Mouse (Mus musculus): ENCODE measurements around the gene Ccnd3. TPM values are rescaled to one million over a fixed set of nuclear protein-coding genes. Genes with fewer than 3 reads are reported as not detected.
"Not testable (repeated sequence)": the region's sequence is repeated elsewhere in the genome, so short reads cannot be mapped to it uniquely, and the experiment has no call there.

Ccnd3 gene
- polyA plus RNA-seq, 2 experiments, result 349 to 520 TPM

DNA sequence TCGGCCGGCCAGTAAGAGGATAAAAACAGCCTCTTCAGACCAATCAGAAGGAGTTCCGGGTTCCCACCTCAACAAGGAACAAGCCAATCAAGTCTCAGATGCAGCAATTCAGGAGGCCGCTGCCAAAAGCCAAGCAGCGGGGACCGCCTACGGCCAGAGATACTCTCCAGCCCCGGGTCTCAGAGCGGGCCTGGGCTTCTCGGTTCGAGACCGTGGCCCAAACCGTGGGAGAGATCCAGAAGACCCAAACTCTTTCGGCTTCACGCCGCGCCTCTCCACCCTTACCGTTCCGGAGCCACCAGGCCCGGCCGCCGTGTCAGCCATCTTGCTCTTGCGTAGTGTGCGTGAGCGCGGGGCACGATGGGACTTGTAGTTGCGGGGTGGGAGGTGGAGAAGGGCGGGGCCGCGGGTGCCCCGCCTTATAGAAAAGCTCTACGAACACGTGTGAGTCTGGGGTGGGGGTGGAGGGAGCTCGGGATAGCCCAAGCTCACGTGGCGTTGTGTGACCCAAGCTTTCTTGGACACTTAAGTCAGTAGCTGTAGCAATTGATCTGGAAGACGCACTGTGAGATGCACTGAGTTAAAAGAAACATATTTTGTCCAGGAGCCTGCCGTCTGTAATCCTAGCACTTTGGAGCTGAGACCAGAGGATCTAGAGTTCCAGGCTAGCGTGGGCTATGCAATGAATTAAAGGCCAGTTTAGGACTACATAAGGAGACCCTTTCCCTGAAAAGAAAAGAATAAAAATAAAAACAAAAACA, 2.7 kb upstream of the Ccnd3 start, which contains the start of gene Taf8:
Gene Taf8 (minus strand): TSS at position 347 of the 761 bp plus-strand sequence.
- Histone ChIP-seq H3K27ac (replicated peaks; ENCODE audit: low read depth, low read length) (0 out of 2 replicates have a peak within 1 kb of the TSS, but pooled peaks have one; percentile 28), H3K4me2 (replicated peaks; ENCODE audit: low read depth, low read length, severe bottlenecking) (peak within 1 kb of the TSS; percentile 90), H3K4me1 (ENCODE audit: control insufficient read depth, insufficient read depth, low read length) (peaks cover 14% of the 10 kb centered on the region), H3K27me3 (ENCODE audit: control insufficient read depth, insufficient read depth, low read length) (no peaks in the 10 kb centered on the region), H3K4me3 (replicated peaks; ENCODE audit: low read length) (peak within 1 kb of the TSS; percentile 54), H3K9ac (ENCODE audit: low read depth, low read length, severe bottlenecking) (peak within 1 kb of the TSS; percentile 64), H3K9me3 (ENCODE audit: control insufficient read depth, low read length) (no peaks in the 10 kb centered on the region), H3K36me3 (ENCODE audit: control insufficient read depth, insufficient read depth, low read length) (peaks cover 31% of the 10 kb centered on the region)
- 3% methylated on average over 40 of the region's 40 CpGs for WGBS
- DNase-seq (ENCODE audit: low spot score) (peak; percentile 94), ATAC-seq (ENCODE audit: low FRiP score, low read depth) (peak; percentile 96)
- peak; percentile 83; the same call in 1 of the 2 replicates for TF ChIP-seq POLR2A (IDR thresholded peaks at IDR 0.05; ENCODE audit: borderline replicate concordance, extremely low read depth, insufficient read depth, insufficient read length)

DNA sequence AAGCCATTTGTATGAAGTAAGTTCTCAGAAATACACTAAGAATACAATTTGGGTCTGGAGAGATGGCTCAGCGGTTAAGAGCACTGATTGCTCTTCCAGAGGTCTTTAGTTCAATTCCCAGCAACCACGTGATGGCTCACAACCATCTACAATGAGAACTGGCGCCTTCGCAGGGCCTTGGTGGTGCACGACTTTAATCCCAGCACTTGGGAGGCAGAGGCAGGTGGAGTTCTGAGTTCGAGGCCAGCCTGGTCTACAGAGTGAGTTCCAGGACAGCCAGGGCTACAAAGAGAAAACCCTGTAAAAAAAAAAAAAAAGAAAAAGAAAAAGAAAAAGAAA, 2.2 kb upstream of the Ccnd3 start:
- WGBS, result 78% methylated on average over 6 of the region's 6 CpGs
- not testable (repeated sequence) for H3K27ac ChIP-seq (replicated peaks; ENCODE audit: low read depth, low read length); ATAC-seq (ENCODE audit: low FRiP score, low read depth); H3K9me3 ChIP-seq (ENCODE audit: control insufficient read depth, low read length); H3K27me3 ChIP-seq (ENCODE audit: control insufficient read depth, insufficient read depth, low read length); DNase-seq (ENCODE audit: low spot score); H3K9ac ChIP-seq (ENCODE audit: low read depth, low read length, severe bottlenecking)
- peaks cover 26% of the 10 kb centered on the region for H3K36me3 ChIP-seq (ENCODE audit: control insufficient read depth, insufficient read depth, low read length)
- H3K4me2 ChIP-seq (replicated peaks; ENCODE audit: low read depth, low read length, severe bottlenecking), result peak overlapping the region; percentile 90; the same call in 1 of the 2 replicates
- H3K4me1 ChIP-seq (ENCODE audit: control insufficient read depth, insufficient read depth, low read length), result peaks cover 18% of the 10 kb centered on the region
- H3K4me3 ChIP-seq (replicated peaks; ENCODE audit: low read length), result peak overlapping the region; percentile 54; the same call in 1 of the 2 replicates

DNA sequence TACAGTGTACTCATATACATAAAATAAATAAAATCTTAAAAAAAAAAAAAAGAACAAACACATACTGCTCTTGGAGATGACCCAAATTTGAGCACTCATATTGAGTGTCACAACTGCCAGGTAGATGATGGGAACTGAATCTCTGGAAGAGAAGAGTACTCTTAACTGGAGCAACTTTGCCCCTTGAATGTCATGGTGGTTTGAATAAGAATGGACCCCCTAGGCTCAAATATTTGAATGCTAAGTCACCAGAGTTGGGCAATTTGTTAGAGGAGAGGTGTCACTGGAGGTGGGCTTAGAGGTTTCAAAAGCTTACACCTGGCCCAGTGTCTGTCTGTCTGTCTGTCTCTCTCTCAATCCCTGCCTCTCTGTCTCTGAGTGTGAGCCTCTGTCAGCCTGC, 1.2 kb upstream of the Ccnd3 start:
- peaks cover 24% of the 10 kb centered on the region for H3K4me1 ChIP-seq (ENCODE audit: control insufficient read depth, insufficient read depth, low read length)
- H3K4me3 ChIP-seq (replicated peaks; ENCODE audit: low read length), result no peak overlapping the region
- H3K27me3 ChIP-seq (ENCODE audit: control insufficient read depth, insufficient read depth, low read length), result no peaks in the 10 kb centered on the region
- H3K9me3 ChIP-seq (ENCODE audit: control insufficient read depth, low read length), result no peaks in the 10 kb centered on the region
- ATAC-seq (ENCODE audit: low FRiP score, low read depth) (no peak), DNase-seq (ENCODE audit: low spot score) (no peak)
- no peak overlapping the region for H3K27ac ChIP-seq (replicated peaks; ENCODE audit: low read depth, low read length)
- H3K9ac ChIP-seq (ENCODE audit: low read depth, low read length, severe bottlenecking), result no peak overlapping the region
- H3K4me2 ChIP-seq (replicated peaks; ENCODE audit: low read depth, low read length, severe bottlenecking), result no peak overlapping the region
- no peak for TF ChIP-seq POLR2A (IDR thresholded peaks at IDR 0.05; ENCODE audit: borderline replicate concordance, extremely low read depth, insufficient read depth, insufficient read length)
- H3K36me3 ChIP-seq (ENCODE audit: control insufficient read depth, insufficient read depth, low read length), result peaks cover 19% of the 10 kb centered on the region

DNA sequence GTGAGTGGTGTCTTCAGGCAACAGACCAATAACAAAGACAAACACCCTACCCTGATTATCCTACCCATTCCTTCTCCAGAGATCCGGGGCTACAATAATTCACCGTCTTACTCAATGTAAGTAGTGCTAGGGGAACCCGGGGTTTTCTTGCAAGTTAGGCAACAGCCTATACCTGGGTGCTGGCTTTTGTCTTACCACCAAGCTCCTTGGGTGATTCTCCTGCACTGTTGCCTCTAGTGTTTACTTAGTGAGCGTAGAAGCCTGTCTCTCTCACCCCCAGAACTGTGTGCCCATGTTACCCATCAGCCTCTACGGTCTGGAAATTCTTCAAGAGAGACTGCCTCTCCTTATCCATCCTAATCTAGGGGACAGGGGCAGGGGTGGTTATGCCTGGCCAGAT, 623 bp upstream of the Ccnd3 start:
- peak overlapping the region; percentile 58 for H3K4me2 ChIP-seq (replicated peaks; ENCODE audit: low read depth, low read length, severe bottlenecking)
- peak overlapping the region; percentile 35; the same call in 1 of the 2 replicates for H3K4me3 ChIP-seq (replicated peaks; ENCODE audit: low read length)
- no peak overlapping the region for H3K9ac ChIP-seq (ENCODE audit: low read depth, low read length, severe bottlenecking)
- TF ChIP-seq POLR2A (IDR thresholded peaks at IDR 0.05; ENCODE audit: borderline replicate concordance, extremely low read depth, insufficient read depth, insufficient read length), result no peak
- peaks cover 14% of the 10 kb centered on the region for H3K36me3 ChIP-seq (ENCODE audit: control insufficient read depth, insufficient read depth, low read length)
- no peak for DNase-seq (ENCODE audit: low spot score)
- peaks cover 24% of the 10 kb centered on the region for H3K4me1 ChIP-seq (ENCODE audit: control insufficient read depth, insufficient read depth, low read length)
- 75% methylated on average over 5 of the region's 5 CpGs for WGBS
- H3K9me3 ChIP-seq (ENCODE audit: control insufficient read depth, low read length), result no peaks in the 10 kb centered on the region
- no peak for ATAC-seq (ENCODE audit: low FRiP score, low read depth)
- H3K27ac ChIP-seq (replicated peaks; ENCODE audit: low read depth, low read length), result no peak overlapping the region
- no peaks in the 10 kb centered on the region for H3K27me3 ChIP-seq (ENCODE audit: control insufficient read depth, insufficient read depth, low read length)

DNA sequence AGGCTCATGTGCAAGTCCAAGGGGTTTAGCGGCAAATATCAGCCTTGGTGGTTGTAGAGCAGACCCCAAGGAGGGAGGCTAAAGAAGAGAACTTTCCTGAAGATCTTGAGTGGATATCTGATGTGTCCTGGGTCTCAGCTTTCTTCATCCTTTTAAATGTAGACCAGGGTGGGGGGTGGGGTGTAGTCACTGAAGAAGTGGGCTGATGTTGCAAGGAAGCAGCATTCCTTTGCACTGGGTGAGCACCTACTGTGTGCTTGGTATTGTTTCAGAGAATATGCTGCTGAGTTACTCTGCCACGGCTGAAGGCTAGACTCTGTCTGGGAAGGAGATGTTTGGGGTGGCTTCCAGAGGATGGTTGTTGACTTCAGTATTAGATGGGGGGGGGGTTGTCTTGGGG, 715 bp downstream of the Ccnd3 start:
- H3K9me3 ChIP-seq (ENCODE audit: control insufficient read depth, low read length), result no peaks in the 10 kb centered on the region
- peaks cover 3% of the 10 kb centered on the region for H3K36me3 ChIP-seq (ENCODE audit: control insufficient read depth, insufficient read depth, low read length)
- TF ChIP-seq POLR2A (IDR thresholded peaks at IDR 0.05; ENCODE audit: borderline replicate concordance, extremely low read depth, insufficient read depth, insufficient read length), result no peak
- no peak for ATAC-seq (ENCODE audit: low FRiP score, low read depth)
- H3K27ac ChIP-seq (replicated peaks; ENCODE audit: low read depth, low read length), result no peak overlapping the region
- H3K4me3 ChIP-seq (replicated peaks; ENCODE audit: low read length), result peak overlapping the region; percentile 35
- peaks cover 24% of the 10 kb centered on the region for H3K4me1 ChIP-seq (ENCODE audit: control insufficient read depth, insufficient read depth, low read length)
- peak overlapping the region; percentile 58 for H3K4me2 ChIP-seq (replicated peaks; ENCODE audit: low read depth, low read length, severe bottlenecking)
- WGBS, result 72% methylated on average over 2 of the region's 2 CpGs
- H3K9ac ChIP-seq (ENCODE audit: low read depth, low read length, severe bottlenecking), result peak overlapping the region; percentile 58; the same call in 1 of the 2 replicates
- no peaks in the 10 kb centered on the region for H3K27me3 ChIP-seq (ENCODE audit: control insufficient read depth, insufficient read depth, low read length)
- DNase-seq (ENCODE audit: low spot score), result no peak
